8 mouse cellular contexts compared by ENCODE assay signal in genomic region chr9:107703337-107704122, GRCm38 (mm10). TPM values are rescaled to one million over a fixed set of nuclear protein-coding genes. Genes with fewer than 3 reads are reported as not detected.
DNase-seq lines count a peak whose midpoint lies in the region; ATAC-seq and TF ChIP-seq lines count a peak whose summit lies in the region.
"Had no signal": no experiment of that assay in that cellular context is flagged by ENCODE, and none has a peak within 500 bp of the region (broad histone marks: within the 10 kb centered on the region; RNA-seq: fewer than 3 reads in every experiment).

No protein-coding gene starts in this region.

- ATAC-seq in liver, embryonic 12.5 days: no peak
- no peak for ATAC-seq in intestine, embryonic 14.5 days (replicated peaks; ENCODE audit: low FRiP score, low TSS enrichment, low read depth)
- no peak for ATAC-seq in stomach, embryonic 14.5 days (ENCODE audit: insufficient number of reproducible peaks, insufficient read depth, low FRiP score, low read depth)

- no peak overlapping the region for H3K4me3 ChIP-seq in liver, adult 2 months (ENCODE audit: insufficient read depth, low read depth, low read length)
- H3K4me3 ChIP-seq in liver, embryonic 12.5 days: no peak overlapping the region
- no peak overlapping the region for H3K4me3 ChIP-seq in intestine, embryonic 14.5 days (ENCODE audit: low read depth, low read length)
- no peak overlapping the region for H3K4me3 ChIP-seq in stomach, embryonic 14.5 days (ENCODE audit: low read depth, low read length)

- no peak for TF ChIP-seq POLR2A in liver, adult 2 months (IDR thresholded peaks at IDR 0.05; ENCODE audit: extremely low read depth, insufficient read depth, low read length)

- no peaks in the 10 kb centered on the region for H3K9me3 ChIP-seq in liver, embryonic 12.5 days (replicated peaks)
- no peaks in the 10 kb centered on the region for H3K9me3 ChIP-seq in intestine, embryonic 14.5 days (ENCODE audit: control insufficient read depth, low read length)
- H3K9me3 ChIP-seq in stomach, embryonic 14.5 days (ENCODE audit: control insufficient read depth, low read depth, low read length): no peaks in the 10 kb centered on the region

- no peak for TF ChIP-seq CTCF in liver, adult 2 months (IDR thresholded peaks at IDR 0.05; ENCODE audit: low read depth, low read length)

- H3K79me2 ChIP-seq in liver, adult 2 months (ENCODE audit: control insufficient read depth, insufficient read depth, low read length): no peaks in the 10 kb centered on the region

- no peak overlapping the region for H3K9ac ChIP-seq in liver, adult 2 months (ENCODE audit: low read depth, low read length)
- no peak overlapping the region for H3K9ac ChIP-seq in liver, embryonic 12.5 days
- no peak overlapping the region for H3K9ac ChIP-seq in intestine, embryonic 14.5 days (ENCODE audit: low read length)
- H3K9ac ChIP-seq in stomach, embryonic 14.5 days (replicated peaks; ENCODE audit: low read depth, low read length): no peak overlapping the region

- WGBS in liver, adult 2 months: 40% methylated on average over 14 of the region's 14 CpGs
- 54% methylated on average over 14 of the region's 14 CpGs for WGBS in liver, embryonic 12.5 days (ENCODE audit: insufficient replicate concordance)
- WGBS in intestine, embryonic 14.5 days: 53% methylated on average over 14 of the region's 14 CpGs
- WGBS in stomach, embryonic 14.5 days: 42% methylated on average over 14 of the region's 14 CpGs

- no peaks in the 10 kb centered on the region for H3K36me3 ChIP-seq in liver, adult 2 months (ENCODE audit: control insufficient read depth, insufficient read depth, low read length)
- no peaks in the 10 kb centered on the region for H3K36me3 ChIP-seq in liver, embryonic 12.5 days
- peaks cover 10% of the 10 kb centered on the region for H3K36me3 ChIP-seq in intestine, embryonic 14.5 days (ENCODE audit: control insufficient read depth, insufficient read depth, low read length)
- peaks cover 10% of the 10 kb centered on the region; the same call in 1 of the 2 replicates for H3K36me3 ChIP-seq in stomach, embryonic 14.5 days (ENCODE audit: control insufficient read depth, insufficient read depth, low read length)

- no peak overlapping the region for H3K4me2 ChIP-seq in liver, embryonic 12.5 days
- H3K4me2 ChIP-seq in intestine, embryonic 14.5 days (ENCODE audit: low read length): no peak overlapping the region
- 0 out of 2 replicates have a peak overlapping the region, but pooled peaks have one; percentile 1 for H3K4me2 ChIP-seq in stomach, embryonic 14.5 days (replicated peaks; ENCODE audit: low read depth, low read length)

- H3K4me1 ChIP-seq in liver, adult 2 months (ENCODE audit: control insufficient read depth, insufficient read depth, low read length): peaks cover 5% of the 10 kb centered on the region
- H3K4me1 ChIP-seq in liver, embryonic 12.5 days: peaks cover 42% of the 10 kb centered on the region
- H3K4me1 ChIP-seq in intestine, embryonic 14.5 days (replicated peaks; ENCODE audit: control insufficient read depth, insufficient read depth, low read length): peaks cover 87% of the 10 kb centered on the region
- H3K4me1 ChIP-seq in stomach, embryonic 14.5 days (ENCODE audit: control insufficient read depth, insufficient read depth, low read length): peaks cover 96% of the 10 kb centered on the region

- peak; percentile 68 for DNase-seq in liver, adult 2 months (ENCODE audit: extremely low read depth, low read depth, low spot score)
- peak; percentile 62 for DNase-seq in fibroblast of lung, adult 2 months (ENCODE audit: low read depth)
- DNase-seq in intestine, embryonic 14.5 days (ENCODE audit: low spot score): no peak
- no peak for DNase-seq in frontal cortex, adult 2 months (ENCODE audit: extremely low spot score in 1 of 2, low spot score in 1 of 2)
- DNase-seq in adrenal gland, adult (ENCODE audit: inconsistent age in 2 of 2, low spot score in 1 of 2): no peak

- no peaks in the 10 kb centered on the region for H3K27me3 ChIP-seq in liver, adult 2 months (ENCODE audit: control insufficient read depth, insufficient read depth, low read length)
- peaks cover 93% of the 10 kb centered on the region for H3K27me3 ChIP-seq in liver, embryonic 12.5 days (replicated peaks)
- H3K27me3 ChIP-seq in intestine, embryonic 14.5 days (replicated peaks; ENCODE audit: control insufficient read depth, insufficient read depth, low read length): no peaks in the 10 kb centered on the region
- H3K27me3 ChIP-seq in stomach, embryonic 14.5 days (ENCODE audit: control insufficient read depth, insufficient read depth, low read length): no peaks in the 10 kb centered on the region

- peak overlapping the region; percentile 8; the same call in 1 of the 2 replicates for H3K27ac ChIP-seq in liver, adult 2 months (replicated peaks; ENCODE audit: insufficient read depth, low read depth, low read length)
- no peak overlapping the region for H3K27ac ChIP-seq in liver, embryonic 12.5 days
- peak overlapping the region; percentile 23; the same call in 1 of the 2 replicates for H3K27ac ChIP-seq in intestine, embryonic 14.5 days (ENCODE audit: low read depth)
- H3K27ac ChIP-seq in stomach, embryonic 14.5 days (ENCODE audit: low read length): peak overlapping the region; percentile 68; the same call in 1 of the 2 replicates

RNA-seq across cellular contexts. Expression of gene Sema3f, which starts 6.7 kb away (rescaled TPM):
- total RNA-seq in liver, adult 2 months (2014; rRNA removed): 3.5 and 4.6 TPM in 2 replicates
- polyA plus RNA-seq in liver, adult 2 months (2012; rRNA removed): 6.7 and 8.9 TPM in 2 replicates
- 3.9 and 4.2 TPM in 2 replicates for polyA plus RNA-seq in liver, embryonic 12.5 days (2016; fragmentation: Nextera tagmentation; extraction: Ambion mirVana)
- polyA plus RNA-seq in intestine, embryonic 14.5 days (2014; fragmentation: Nextera tagmentation; extraction: Ambion mirVana): 16.2 and 16.3 TPM in 2 replicates
- polyA plus RNA-seq in stomach, embryonic 14.5 days (2014; fragmentation: Nextera tagmentation; extraction: Ambion mirVana): 30.2 and 33.2 TPM in 2 replicates
- polyA plus RNA-seq in frontal cortex, adult 2 months (2012; rRNA removed): 21.2 and 22.3 TPM in 2 replicates

RNA-seq across cellular contexts. Expression of gene Gnat1, which starts 24.0 kb away (rescaled TPM):
- 3.2 and 6.3 TPM in 2 replicates for total RNA-seq in liver, adult 2 months (2014; rRNA removed)
- 5.5 and 7.1 TPM in 2 replicates for polyA plus RNA-seq in liver, adult 2 months (2012; rRNA removed)
- 1.9 and 2.4 TPM in 2 replicates for polyA plus RNA-seq in liver, embryonic 12.5 days (2016; fragmentation: Nextera tagmentation; extraction: Ambion mirVana)
- 1.7 and 2.6 TPM in 2 replicates for polyA plus RNA-seq in intestine, embryonic 14.5 days (2014; fragmentation: Nextera tagmentation; extraction: Ambion mirVana)
- polyA plus RNA-seq in stomach, embryonic 14.5 days (2014; fragmentation: Nextera tagmentation; extraction: Ambion mirVana): 1.8 and 2.4 TPM in 2 replicates
- polyA plus RNA-seq in frontal cortex, adult 2 months (2012; rRNA removed): 0.15 and 0.28 TPM in 2 replicates
- total RNA-seq: adrenal gland, postnatal 36 days had no signal

RNA-seq across cellular contexts. Expression of gene Slc38a3, which starts 34.2 kb away (rescaled TPM):
- total RNA-seq in liver, adult 2 months (2014; rRNA removed): 982 and 1,378 TPM in 2 replicates
- 3,567 and 4,585 TPM in 2 replicates for polyA plus RNA-seq in liver, adult 2 months (2012; rRNA removed)
- polyA plus RNA-seq in liver, embryonic 12.5 days (2016; fragmentation: Nextera tagmentation; extraction: Ambion mirVana): 2.8 and 3.3 TPM in 2 replicates
- 2.2 and 9.3 TPM in 2 replicates for polyA plus RNA-seq in intestine, embryonic 14.5 days (2014; fragmentation: Nextera tagmentation; extraction: Ambion mirVana)
- 3.7 and 7.1 TPM in 2 replicates for polyA plus RNA-seq in stomach, embryonic 14.5 days (2014; fragmentation: Nextera tagmentation; extraction: Ambion mirVana)
- polyA plus RNA-seq in frontal cortex, adult 2 months (2012; rRNA removed): 256 and 260 TPM in 2 replicates

Comparison
In these comparisons a context has a peak if more than half of its experiments do, and no peak if none do; other contexts are left out.
1. RNA of gene Slc38a3, which starts 34.2 kb away (polyA plus RNA-seq): 3,567 to 4,585 TPM in liver, adult 2 months and 256 to 260 TPM in frontal cortex, adult 2 months; 2.2 to 9.3 TPM in intestine, embryonic 14.5 days, 3.7 to 7.1 TPM in stomach, embryonic 14.5 days and 2.8 to 3.3 TPM in liver, embryonic 12.5 days; every median in the first group is over 10 times any median in the second.
2. DNase-seq: peak in liver, adult 2 months (single experiment) and fibroblast of lung, adult 2 months (single experiment); none in intestine, embryonic 14.5 days (single experiment), frontal cortex, adult 2 months (0 of 2) and adrenal gland, adult (0 of 2).